Mouse (Mus musculus): Measurements from ENCODE around the gene Ddr1.

GRCm38 (mm10) chr17:35667334-35668065 lies 36.9 kb downstream of the Ddr1 start, which contains the start of gene Vars2:
- TF ChIP-seq POLR2A (IDR thresholded peaks at IDR 0.05; ENCODE audit: insufficient read length, low read depth) (peak; percentile 74), CEBPB (IDR thresholded peaks at IDR 0.05; ENCODE audit: insufficient read depth, poor library complexity, severe bottlenecking) (no peak), E2F4 (IDR thresholded peaks at IDR 0.05; ENCODE audit: insufficient read depth) (no peak), MAX (IDR thresholded peaks at IDR 0.05; ENCODE audit: low read depth) (no peak), USF1 (IDR thresholded peaks at IDR 0.05; ENCODE audit: low read depth) (no peak), TCF3 (IDR thresholded peaks at IDR 0.05; ENCODE audit: insufficient read length, low read depth) (no peak), REST (IDR thresholded peaks at IDR 0.05; ENCODE audit: insufficient read depth, insufficient read length) (no peak), TCF12 (IDR thresholded peaks at IDR 0.05; ENCODE audit: insufficient read depth, poor library complexity, severe bottlenecking) (no peak), MYOD1 (IDR thresholded peaks at IDR 0.05; ENCODE audit: control insufficient read depth in 1 of 3, insufficient read length in 2 of 3, low read depth in 2 of 3) (no peak), MYOG (IDR thresholded peaks at IDR 0.05; ENCODE audit: control insufficient read depth in 1 of 3, insufficient read depth in 1 of 3, insufficient read length in 2 of 3, low read depth in 2 of 3) (peak in 1 of 3 experiments; percentile 10), POLR2AphosphoS2 (IDR thresholded peaks at IDR 0.05; ENCODE audit: insufficient read length, low read depth) (peak; percentile 88), SRF (IDR thresholded peaks at IDR 0.05; ENCODE audit: control insufficient read depth, insufficient read length, low read depth) (no peak)
